Mouse (Mus musculus): ENCODE measurements around the gene Mef2c.

The Mef2c gene

GRCm38 (mm10) chr13:83707611-83708010, 203.8 kb downstream of the Mef2c start:
- no peak for DNase-seq (ENCODE audit: low spot score in 2 of 2)

DNA sequence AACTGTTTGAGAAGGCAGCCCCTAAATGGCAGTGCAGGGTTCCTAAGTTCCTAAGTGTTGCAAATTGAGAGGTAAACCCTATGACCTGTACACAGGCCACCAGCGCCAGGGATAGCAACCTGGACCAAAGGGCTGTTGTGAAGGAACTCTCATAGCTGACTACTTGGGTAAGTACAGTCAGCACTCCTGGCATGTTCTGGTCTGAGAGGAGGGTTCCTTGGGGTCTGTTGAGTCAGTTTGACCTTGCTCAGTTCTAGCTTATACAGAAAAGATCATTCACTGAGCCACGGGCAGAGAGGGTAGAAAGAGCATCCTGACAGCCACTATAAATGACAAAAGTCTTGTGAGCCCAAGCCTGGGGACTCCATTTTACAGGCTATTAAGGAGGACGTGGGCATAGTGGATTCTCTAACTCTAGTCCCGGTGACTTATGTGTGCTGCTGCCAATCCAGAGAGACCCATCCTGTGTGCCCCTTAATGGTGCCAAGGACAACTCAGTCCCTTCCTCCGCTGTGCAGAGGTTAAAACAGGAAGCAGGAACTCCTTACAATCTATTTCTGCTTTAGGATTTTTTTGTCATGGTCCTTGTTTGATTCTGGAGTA, 209.0 kb downstream of the Mef2c start:
- no peak for DNase-seq (ENCODE audit: low spot score in 2 of 2)

DNA sequence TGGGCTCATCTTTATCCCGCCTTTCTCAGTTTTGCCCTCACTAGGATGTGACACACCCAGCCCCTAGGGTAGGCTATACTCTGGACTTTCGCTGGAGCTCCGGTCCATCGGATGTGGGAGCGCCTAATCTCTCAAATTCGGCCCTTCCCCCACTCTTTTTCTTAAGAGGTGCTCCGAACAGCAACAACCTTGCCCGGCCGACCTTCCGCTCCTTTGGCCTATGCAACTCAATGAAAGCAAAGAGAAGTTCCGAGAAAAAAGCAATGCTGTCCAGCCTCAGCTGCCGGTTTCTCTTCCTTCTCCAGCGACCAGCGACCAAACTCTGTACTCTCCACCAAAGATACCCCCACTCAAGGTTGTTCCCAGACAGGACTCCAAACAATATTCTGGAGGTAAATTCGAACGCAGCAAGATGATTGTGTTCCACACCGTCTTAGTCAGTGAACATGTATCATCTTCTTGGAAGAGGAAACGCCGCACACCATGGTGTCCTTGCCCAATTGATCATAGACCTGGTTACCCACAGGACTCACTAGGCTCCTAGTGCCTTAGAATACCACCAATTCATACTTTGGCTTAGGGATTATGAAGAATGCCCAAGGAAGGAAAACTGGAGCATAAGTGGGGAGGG, 209.9 kb downstream of the Mef2c start:
- DNase-seq (ENCODE audit: low spot score in 2 of 2): no peak

GRCm38 (mm10) chr13:83714466-83715307, 210.9 kb downstream of the Mef2c start:
- DNase-seq (ENCODE audit: low spot score in 2 of 2): peak; percentile 50 to 75

- no peak for DNase-seq (ENCODE audit: low spot score in 2 of 2)
Observed at GRCm38 (mm10) chr13:83715308-83715785, 211.5 kb downstream of the Mef2c start.

DNA sequence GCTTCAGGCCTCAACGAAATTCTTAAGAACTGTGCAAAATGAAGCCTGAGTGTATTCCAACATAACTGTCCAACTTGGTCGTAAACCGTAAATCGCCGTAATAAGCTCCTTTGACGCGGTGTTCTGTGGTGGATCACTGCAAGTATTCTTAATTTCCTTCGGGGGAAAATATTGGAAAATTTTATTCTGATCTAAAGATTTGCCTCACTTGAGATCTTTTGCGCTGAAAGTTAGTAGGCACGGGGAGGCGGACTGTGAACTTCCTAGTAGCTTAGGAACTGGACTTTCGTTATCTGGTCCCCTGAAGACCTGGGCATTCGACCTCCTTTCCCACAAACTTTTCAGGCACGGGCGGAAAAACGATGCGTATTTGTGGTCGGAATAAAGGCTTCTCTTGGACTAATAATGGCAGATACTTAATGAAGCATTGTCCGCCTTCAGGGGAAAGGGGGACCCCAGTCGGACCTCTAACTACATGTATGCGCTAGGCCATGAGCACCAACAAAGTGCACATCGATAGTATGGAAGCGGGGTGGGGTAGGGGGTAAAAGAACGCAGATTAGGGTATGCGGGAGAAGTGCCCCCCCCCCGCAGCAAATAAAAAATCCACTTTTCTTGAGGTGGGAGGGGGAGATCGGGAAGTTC, 212.3 kb downstream of the Mef2c start:
- DNase-seq (ENCODE audit: low spot score in 2 of 2): no peak

Data from spleen, postnatal 10 days (tissue).